Mouse (Mus musculus): Measurements from ENCODE around the gene Adamts3.

- TF ChIP-seq NANOG (IDR thresholded peaks at IDR 0.05; ENCODE audit: borderline replicate concordance, low read length) = no peak
- no peak for TF ChIP-seq CTCF (conservative IDR thresholded peaks at IDR 0.05; ENCODE audit: low read length)
- no peak for TF ChIP-seq POU5F1 (IDR thresholded peaks at IDR 0.05; ENCODE audit: borderline replicate concordance, low read length)
Observed at GRCm38 (mm10) chr5:89763189-89764187, 119.6 kb downstream of the Adamts3 start.
